Mouse (Mus musculus) liver, embryonic 12.5 days (tissue): ENCODE measurements at regions not wholly inside any gene's neighbourhood (a gene's known extent, or its start where the extent isn't known, plus 50 kb on each side); places are given as distances from the start of the nearest gene placed in this dataset.

Experiments
- ATAC-seq: fragments of 200-750 bp; cut with Nextera tagmentation; 2 replicates; pipeline ENCODE4 v1.8.0; 2017; ENCODE audit warnings: moderate number of reproducible peaks, mild to moderate bottlenecking, moderate library complexity
- H3K27ac ChIP-seq: fragments of 300-500 bp; sonication (generic); 2 replicates; pipeline ENCODE4 v1.5.1; 2016; ENCODE audit warnings: mild to moderate bottlenecking
- H3K27me3 ChIP-seq: fragments of 300-500 bp; sonication (generic); replicated peaks from 2 replicates; pipeline ENCODE4 v1.6.1; 2016; ENCODE audit warnings: mild to moderate bottlenecking, moderate library complexity
- H3K36me3 ChIP-seq: fragments of 300-500 bp; sonication (generic); 2 replicates; pipeline ENCODE4 v1.6.1; 2016; ENCODE audit warnings: mild to moderate bottlenecking, moderate library complexity
- H3K4me1 ChIP-seq: fragments of 300-500 bp; sonication (generic); 2 replicates; pipeline ENCODE4 v1.6.1; 2016
- H3K4me2 ChIP-seq: fragments of 300-500 bp; sonication (generic); 2 replicates; pipeline ENCODE4 v1.6.1; 2016; ENCODE audit warnings: mild to moderate bottlenecking, moderate library complexity
- H3K4me3 ChIP-seq: fragments of 300-500 bp; sonication (generic); 2 replicates; pipeline ENCODE4 v1.5.1; 2016; ENCODE audit warnings: mild to moderate bottlenecking, moderate library complexity
- H3K9ac ChIP-seq: fragments of 300-500 bp; sonication (generic); 2 replicates; pipeline ENCODE4 v1.6.1; 2016; ENCODE audit warnings: mild to moderate bottlenecking, moderate library complexity
- H3K9me3 ChIP-seq: fragments of 300-500 bp; sonication (generic); replicated peaks from 2 replicates; pipeline ENCODE4 v1.6.1; 2016; ENCODE audit warnings: mild to moderate bottlenecking, moderate library complexity
- WGBS: fragments of 180-500 bp; shearing (Covaris S2); methylation state at CpG from one replicate; pipeline ENCODE4 v1.1.7; 2016; ENCODE audit not compliant: insufficient replicate concordance; 5-methylcytosine and 5-hydroxymethylcytosine counted together

DNA sequence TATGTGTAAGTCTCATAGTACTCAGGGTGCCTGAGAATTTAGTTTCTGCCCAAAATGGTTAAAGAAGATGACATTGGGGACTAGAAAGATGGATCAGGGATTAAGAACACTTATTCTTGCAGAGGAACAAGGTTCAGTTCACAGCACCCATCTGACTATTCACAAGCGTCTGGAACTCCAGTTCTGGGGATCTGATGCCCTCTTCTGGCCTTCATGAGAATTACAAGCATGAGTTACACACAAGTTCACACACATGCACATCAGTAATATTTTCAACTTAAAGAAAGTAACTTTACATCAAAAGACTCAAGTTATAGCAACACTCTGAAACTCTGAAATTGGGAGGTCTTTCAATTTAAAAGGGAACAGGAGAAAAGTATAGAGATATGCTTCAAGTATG is 174.1 kb upstream of the Noct start:
- Histone ChIP-seq H3K27ac (no peak overlapping the region), H3K4me2 (no peak overlapping the region), H3K9ac (no peak overlapping the region), H3K4me1 (no peaks in the 10 kb centered on the region), H3K27me3 (no peaks in the 10 kb centered on the region), H3K4me3 (no peak overlapping the region), H3K9me3 (no peaks in the 10 kb centered on the region), H3K36me3 (no peaks in the 10 kb centered on the region)
- no peak for ATAC-seq
- WGBS: 56% methylated on average over 1 of the region's 1 CpGs

DNA sequence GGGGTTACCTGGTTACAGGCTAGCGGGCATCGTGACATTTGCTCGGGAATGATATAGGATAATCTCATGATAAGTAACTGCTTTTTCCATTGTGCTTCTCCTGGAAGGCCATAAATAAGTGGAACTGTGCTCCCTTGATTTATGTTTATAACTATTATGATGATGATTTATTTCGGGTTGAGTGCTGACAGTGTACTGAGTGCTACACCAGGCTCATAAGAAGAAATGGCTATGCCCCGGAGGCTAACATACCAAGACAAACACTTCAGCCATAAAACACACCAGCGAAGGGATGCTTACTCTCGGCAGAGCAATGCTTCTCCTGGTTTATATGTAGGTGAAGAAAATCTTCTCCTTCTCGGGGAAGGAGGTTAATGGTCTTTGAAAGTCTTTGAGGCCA is 169.2 kb upstream of the Noct start:
- Histone ChIP-seq H3K9me3 (no peaks in the 10 kb centered on the region), H3K4me2 (no peak overlapping the region), H3K9ac (no peak overlapping the region), H3K4me1 (no peaks in the 10 kb centered on the region), H3K4me3 (no peak overlapping the region), H3K27ac (no peak overlapping the region), H3K36me3 (no peaks in the 10 kb centered on the region), H3K27me3 (no peaks in the 10 kb centered on the region)
- WGBS: 76% methylated on average over 8 of the region's 8 CpGs
- ATAC-seq: no peak

DNA sequence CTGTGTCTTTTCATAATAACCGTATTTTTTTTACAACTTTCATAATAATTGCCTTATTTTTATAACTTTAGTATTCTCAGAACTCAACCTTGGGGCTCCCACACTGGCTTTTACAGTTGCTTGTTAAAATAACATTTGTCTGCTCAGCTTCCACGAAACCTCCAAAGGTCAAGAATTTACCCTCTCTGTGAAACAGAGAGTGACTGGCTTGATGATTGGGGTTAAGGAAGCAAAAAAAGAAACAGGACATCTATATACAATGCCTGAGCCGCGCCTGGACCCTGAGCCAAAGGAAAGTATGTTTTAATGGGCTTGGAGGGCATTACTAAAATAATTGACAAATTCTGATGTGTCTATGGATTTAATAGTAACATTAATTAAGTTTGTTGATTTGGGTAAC is 160.0 kb upstream of the Noct start:
- Histone ChIP-seq H3K36me3 (no peaks in the 10 kb centered on the region), H3K9me3 (no peaks in the 10 kb centered on the region), H3K4me3 (no peak overlapping the region), H3K9ac (no peak overlapping the region), H3K4me1 (no peaks in the 10 kb centered on the region), H3K27ac (no peak overlapping the region), H3K4me2 (no peak overlapping the region), H3K27me3 (no peaks in the 10 kb centered on the region)
- WGBS: 59% methylated on average over 4 of the region's 4 CpGs
- no peak for ATAC-seq

DNA sequence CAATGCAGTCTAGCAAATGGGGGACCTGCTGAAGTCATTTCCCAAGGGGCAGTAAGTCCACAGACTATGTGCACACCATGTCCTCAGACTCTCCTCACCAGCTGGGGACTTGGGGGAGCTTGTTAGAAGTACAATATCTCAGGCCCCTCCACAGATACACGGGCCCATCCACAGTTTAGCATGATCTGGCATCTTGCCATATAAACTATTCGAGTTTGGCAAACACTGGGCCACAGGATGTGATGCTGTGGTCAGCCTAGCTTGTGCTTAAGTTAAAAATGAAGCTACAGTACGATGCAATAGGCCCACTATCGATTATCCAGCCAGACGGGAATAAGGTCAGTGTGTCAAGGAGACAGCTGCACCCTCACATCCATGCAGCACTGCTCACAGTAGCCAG is 157.9 kb upstream of the Noct start:
- H3K4me1 ChIP-seq: no peaks in the 10 kb centered on the region
- no peak for ATAC-seq
- no peak overlapping the region for H3K4me2 ChIP-seq
- no peak overlapping the region for H3K4me3 ChIP-seq
- WGBS: 48% methylated on average over 5 of the region's 5 CpGs
- no peaks in the 10 kb centered on the region for H3K27me3 ChIP-seq
- H3K36me3 ChIP-seq: no peaks in the 10 kb centered on the region
- H3K27ac ChIP-seq: no peak overlapping the region
- no peaks in the 10 kb centered on the region for H3K9me3 ChIP-seq
- H3K9ac ChIP-seq: no peak overlapping the region

DNA sequence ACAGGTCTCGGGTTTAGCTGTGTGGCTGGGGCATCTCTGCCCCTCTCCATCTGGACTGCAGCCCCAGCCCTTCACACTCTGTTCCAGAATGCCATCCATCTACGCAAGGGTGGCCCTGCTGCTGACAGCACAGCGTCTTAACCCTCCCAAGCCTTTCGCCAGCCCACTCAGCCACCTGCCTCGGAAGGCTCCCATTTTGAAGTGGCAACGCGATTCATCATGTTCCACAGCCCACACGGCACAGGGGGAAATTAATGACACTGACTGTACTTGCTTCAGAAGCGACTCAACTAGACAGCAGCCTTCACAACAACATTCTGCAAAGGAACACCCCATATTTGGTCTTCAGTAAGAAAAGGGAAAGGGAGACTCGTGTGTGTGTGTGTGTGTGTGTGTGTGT is 151.8 kb upstream of the Noct start:
- no peaks in the 10 kb centered on the region for H3K36me3 ChIP-seq
- H3K27me3 ChIP-seq: no peaks in the 10 kb centered on the region
- H3K9ac ChIP-seq: no peak overlapping the region
- 69% methylated on average over 10 of the region's 10 CpGs for WGBS
- H3K27ac ChIP-seq: no peak overlapping the region
- no peaks in the 10 kb centered on the region for H3K4me1 ChIP-seq
- ATAC-seq: no peak
- H3K4me3 ChIP-seq: no peak overlapping the region
- no peak overlapping the region for H3K4me2 ChIP-seq
- no peaks in the 10 kb centered on the region for H3K9me3 ChIP-seq

DNA sequence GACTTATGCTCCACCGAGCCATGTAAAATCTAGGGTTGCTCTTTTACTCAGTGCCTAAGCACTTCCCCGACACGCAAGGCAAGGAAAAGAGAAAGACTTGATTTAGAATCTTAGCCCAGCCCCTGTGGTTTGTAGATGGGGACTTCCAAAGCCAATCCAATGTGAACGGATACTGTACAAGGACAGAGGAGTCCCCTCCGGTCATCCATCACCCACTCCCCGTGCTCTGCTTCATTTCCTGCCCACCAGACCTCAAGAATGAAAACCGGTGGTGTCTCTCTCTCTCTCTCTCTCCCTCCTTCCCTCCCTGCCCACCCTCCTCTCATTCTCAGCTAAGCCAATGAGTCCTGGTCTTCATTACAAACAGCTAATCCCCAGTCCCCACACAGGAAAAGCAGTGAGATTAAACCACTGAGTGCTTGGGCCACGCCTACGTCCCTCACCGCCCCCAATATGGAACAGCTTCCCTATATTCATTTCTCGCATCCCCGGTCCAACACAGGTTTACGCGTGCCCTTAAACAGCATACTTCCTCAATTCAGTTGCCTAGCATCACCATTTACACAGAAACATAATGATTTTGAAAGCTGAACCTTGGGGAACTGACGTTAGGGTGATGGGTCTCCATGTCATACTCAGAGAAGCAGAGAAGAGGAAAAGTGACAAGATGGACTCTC is 151.1 kb upstream of the Noct start:
- Histone ChIP-seq H3K36me3 (no peaks in the 10 kb centered on the region), H3K9me3 (no peaks in the 10 kb centered on the region), H3K4me1 (no peaks in the 10 kb centered on the region), H3K27ac (no peak overlapping the region), H3K4me3 (no peak overlapping the region), H3K4me2 (no peak overlapping the region), H3K27me3 (no peaks in the 10 kb centered on the region), H3K9ac (no peak overlapping the region)
- 44% methylated on average over 15 of the region's 15 CpGs for WGBS
- no peak for ATAC-seq

DNA sequence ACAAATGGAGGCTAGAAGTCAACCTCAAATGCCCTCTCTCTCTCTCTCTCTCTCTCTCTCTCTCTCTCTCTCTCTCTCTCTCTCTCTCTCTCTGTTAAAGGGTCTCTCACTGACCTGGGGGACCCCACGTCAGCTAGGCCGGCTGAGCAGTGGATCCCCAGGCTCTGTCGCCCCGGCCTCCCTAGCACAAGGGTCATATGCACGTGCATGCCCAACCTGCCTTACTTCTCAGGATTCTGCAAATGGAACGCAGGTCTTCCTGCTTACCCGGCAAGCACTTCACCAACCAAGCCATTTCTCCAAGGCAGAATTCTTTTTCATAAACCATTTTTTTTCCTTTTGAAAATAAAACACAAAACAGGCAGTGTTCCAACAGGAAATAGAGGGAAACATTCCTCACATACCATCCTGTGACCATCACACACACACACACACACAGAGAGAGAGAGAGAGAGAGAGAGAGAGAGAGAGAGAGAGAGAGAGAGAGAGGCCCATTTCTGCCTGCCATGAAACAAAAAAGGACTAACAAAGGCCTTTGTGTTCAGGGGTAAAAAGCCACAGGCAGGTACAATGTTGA is 150.4 kb upstream of the Noct start:
- H3K27ac ChIP-seq: no peak overlapping the region
- no peaks in the 10 kb centered on the region for H3K27me3 ChIP-seq
- no peaks in the 10 kb centered on the region for H3K36me3 ChIP-seq
- H3K4me2 ChIP-seq: no peak overlapping the region
- no peak overlapping the region for H3K4me3 ChIP-seq
- no peak for ATAC-seq
- 68% methylated on average over 7 of the region's 7 CpGs for WGBS
- no peak overlapping the region for H3K9ac ChIP-seq
- no peaks in the 10 kb centered on the region for H3K4me1 ChIP-seq
- no peaks in the 10 kb centered on the region for H3K9me3 ChIP-seq

DNA sequence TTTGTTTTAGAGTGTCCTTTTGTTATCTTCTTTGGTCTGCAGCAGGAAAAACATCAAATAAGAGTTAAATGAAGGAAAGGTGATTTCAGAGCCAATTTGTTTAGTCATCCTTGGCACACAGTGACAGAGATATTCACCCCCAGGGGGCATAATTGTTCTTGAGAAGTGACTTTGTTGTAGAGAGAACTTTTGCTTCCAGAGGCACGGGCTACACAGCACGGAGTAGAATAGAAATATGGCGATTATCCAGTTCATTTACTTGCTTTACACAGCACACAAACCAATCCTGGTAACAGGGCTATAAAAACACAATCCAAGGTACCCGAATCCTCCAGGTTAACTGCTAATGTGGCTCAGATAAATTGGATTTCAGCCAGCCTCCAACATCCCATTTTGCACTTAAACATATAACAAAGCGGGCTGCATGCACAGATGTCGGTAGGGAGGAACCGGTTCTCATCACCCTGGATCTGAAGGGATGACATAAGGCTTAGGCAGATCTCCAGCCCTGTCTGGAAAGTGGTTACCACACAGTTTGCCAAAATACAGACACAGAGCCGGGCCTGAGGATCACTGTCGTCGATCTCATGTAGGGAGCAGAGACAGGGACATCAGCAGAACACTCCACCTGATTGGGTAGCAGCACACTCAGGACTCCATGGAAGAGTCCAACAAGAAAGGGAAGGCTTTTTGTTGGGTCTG is 148.9 kb upstream of the Noct start:
- no peak overlapping the region for H3K4me3 ChIP-seq
- H3K27ac ChIP-seq: no peak overlapping the region
- H3K36me3 ChIP-seq: no peaks in the 10 kb centered on the region
- ATAC-seq: no peak
- H3K9me3 ChIP-seq: no peaks in the 10 kb centered on the region
- WGBS: 77% methylated on average over 10 of the region's 10 CpGs
- no peak overlapping the region for H3K9ac ChIP-seq
- H3K27me3 ChIP-seq: no peaks in the 10 kb centered on the region
- no peak overlapping the region for H3K4me2 ChIP-seq
- no peaks in the 10 kb centered on the region for H3K4me1 ChIP-seq

DNA sequence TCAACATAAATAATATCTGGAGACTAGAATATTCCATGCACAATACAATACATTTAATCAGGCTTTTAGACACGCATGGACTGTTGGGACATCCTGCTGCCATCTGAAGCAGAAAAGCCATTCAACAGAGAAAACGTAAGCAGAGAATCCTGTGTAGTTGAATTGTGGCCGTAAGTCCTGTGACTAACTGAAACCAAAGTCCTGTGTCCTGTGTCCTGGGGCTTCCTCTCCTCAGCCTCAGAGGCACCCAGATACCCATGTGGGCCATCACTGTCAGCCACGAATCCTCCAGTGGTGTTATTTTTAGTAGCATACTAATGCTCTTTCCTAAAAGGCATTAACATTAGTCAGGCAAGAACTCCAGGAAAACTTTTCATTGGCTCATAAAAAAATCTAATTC is 145.8 kb upstream of the Noct start:
- Histone ChIP-seq H3K27ac (no peak overlapping the region), H3K4me3 (no peak overlapping the region), H3K9me3 (no peaks in the 10 kb centered on the region), H3K9ac (no peak overlapping the region), H3K4me2 (no peak overlapping the region), H3K27me3 (no peaks in the 10 kb centered on the region), H3K36me3 (no peaks in the 10 kb centered on the region), H3K4me1 (no peaks in the 10 kb centered on the region)
- ATAC-seq: no peak
- 51% methylated on average over 4 of the region's 4 CpGs for WGBS

DNA sequence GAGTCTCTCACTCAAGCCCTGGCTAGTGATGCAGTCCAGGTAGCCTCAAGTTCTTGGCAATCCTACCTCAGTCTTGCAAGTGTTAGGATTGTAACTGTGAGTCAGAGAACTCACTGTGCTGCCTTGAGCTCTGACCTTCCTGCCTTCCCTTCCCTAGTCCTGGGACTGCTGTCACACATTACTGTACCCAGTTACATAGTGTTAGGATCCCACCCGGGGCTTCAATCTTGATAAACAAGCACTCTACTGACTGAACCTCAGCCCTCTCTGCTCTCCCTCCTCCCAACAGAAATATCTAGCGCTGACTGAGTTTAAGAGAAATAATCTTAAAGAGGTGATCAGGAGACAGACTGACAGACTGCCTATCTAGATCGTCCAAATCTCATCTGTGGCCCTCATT is 143.8 kb upstream of the Noct start:
- H3K4me2 ChIP-seq: no peak overlapping the region
- no peak overlapping the region for H3K9ac ChIP-seq
- H3K9me3 ChIP-seq: no peaks in the 10 kb centered on the region
- no peak for ATAC-seq
- H3K27me3 ChIP-seq: no peaks in the 10 kb centered on the region
- no peak overlapping the region for H3K4me3 ChIP-seq
- H3K36me3 ChIP-seq: no peaks in the 10 kb centered on the region
- 27% methylated on average over 3 of the region's 3 CpGs for WGBS
- no peaks in the 10 kb centered on the region for H3K4me1 ChIP-seq
- H3K27ac ChIP-seq: no peak overlapping the region

DNA sequence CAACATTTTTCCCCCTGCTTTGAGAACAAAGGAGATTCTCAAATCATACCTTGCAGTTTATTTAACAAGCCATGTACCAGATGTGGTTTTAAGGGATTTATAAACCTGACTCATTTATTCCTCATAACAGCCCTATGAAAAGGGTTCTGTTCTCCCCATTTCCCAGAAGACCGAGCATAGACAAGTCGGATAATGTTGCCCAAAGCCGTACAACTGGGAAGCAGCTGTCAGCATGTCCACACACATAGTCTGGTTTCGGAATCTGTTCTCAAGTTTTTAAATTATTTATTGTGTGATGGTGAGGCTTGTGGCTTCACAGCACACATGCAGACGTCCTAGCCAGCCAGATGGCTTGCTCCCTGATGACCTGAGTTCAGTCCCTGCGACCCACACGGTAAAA is 143.4 kb upstream of the Noct start:
- Histone ChIP-seq H3K9ac (no peak overlapping the region), H3K4me2 (no peak overlapping the region), H3K27ac (no peak overlapping the region), H3K36me3 (no peaks in the 10 kb centered on the region), H3K4me1 (no peaks in the 10 kb centered on the region), H3K4me3 (no peak overlapping the region), H3K27me3 (no peaks in the 10 kb centered on the region), H3K9me3 (no peaks in the 10 kb centered on the region)
- 63% methylated on average over 7 of the region's 7 CpGs for WGBS
- ATAC-seq: no peak

DNA sequence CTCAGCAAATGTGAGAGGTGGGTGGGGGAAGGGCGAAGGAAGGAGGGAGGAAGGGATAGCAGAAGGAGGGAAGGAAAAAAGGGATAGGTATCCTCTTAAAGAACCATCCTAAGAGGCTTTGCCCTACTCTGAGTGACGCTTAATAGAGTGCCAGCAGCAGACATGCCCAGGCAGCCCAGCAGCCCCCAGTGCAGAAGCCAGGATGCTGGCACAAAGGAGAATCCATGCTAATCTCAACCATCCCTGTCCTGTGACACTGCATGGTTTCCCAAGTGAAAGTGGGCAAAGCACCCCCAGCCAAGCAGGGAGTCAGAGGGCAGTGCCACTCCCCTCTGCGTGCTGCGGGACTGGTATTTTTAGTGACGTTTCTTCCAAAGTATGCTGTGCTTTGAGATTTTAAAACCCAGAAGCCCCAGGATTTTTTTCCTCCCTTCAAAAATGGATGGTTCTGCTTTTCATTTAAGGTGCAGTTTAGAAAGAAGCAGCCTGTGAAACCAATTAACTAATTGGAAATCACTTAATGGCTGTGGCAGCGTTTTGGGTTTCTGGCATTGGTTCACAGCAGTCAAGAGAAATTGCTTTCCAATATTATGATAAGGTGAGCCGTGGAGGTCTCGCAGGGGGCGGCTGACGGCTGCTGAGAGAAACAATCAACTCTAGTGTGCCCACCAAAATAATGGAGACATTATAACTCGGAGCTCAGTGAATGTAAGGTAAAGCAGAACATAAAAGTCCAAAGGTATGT is 141.2 kb upstream of the Noct start:
- no peaks in the 10 kb centered on the region for H3K4me1 ChIP-seq
- no peak for ATAC-seq
- H3K27ac ChIP-seq: no peak overlapping the region
- no peaks in the 10 kb centered on the region for H3K36me3 ChIP-seq
- H3K27me3 ChIP-seq: no peaks in the 10 kb centered on the region
- H3K9ac ChIP-seq: no peak overlapping the region
- no peaks in the 10 kb centered on the region for H3K9me3 ChIP-seq
- no peak overlapping the region for H3K4me3 ChIP-seq
- H3K4me2 ChIP-seq: no peak overlapping the region
- WGBS: 72% methylated on average over 11 of the region's 11 CpGs
